Mouse (Mus musculus): ENCODE data around the gene Cic. TPM values are rescaled to one million over a fixed set of nuclear protein-coding genes. Genes with fewer than 3 reads are reported as not detected.

Gene Cic
- polyA plus RNA-seq, 1 experiment from 2014 or later, result 47.5 TPM

DNA sequence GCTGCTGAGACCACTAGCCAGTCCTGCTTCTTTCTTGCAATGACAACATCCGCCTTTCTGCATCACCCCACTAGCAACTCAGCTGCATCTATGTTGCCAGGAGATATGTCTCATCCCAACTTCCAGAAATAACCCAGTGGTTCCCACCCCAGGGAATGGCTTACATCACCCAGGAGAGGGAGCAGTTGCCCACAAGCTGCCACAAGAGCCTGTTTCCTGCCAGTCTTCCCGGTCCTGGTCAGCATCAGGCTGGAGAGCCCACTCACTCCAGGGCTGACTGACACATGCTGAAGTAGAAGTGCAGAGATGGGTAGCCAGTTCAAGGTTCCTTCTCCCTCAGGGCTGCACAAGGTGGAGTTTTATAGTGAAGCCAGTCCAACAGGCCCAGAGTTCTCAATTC is 26.4 kb upstream of the Cic start:
- Histone ChIP-seq H3K4me2 (replicated peaks) (no peak overlapping the region), H3K9ac (no peak overlapping the region), H3K4me3 (replicated peaks; ENCODE audit: low read length) (no peak overlapping the region), H3K4me1 (replicated peaks; ENCODE audit: control insufficient read depth, insufficient read depth, low read length) (peaks cover 14% of the 10 kb centered on the region), H3K27me3 (ENCODE audit: control insufficient read depth, insufficient read depth, low read length) (no peaks in the 10 kb centered on the region), H3K36me3 (replicated peaks; ENCODE audit: control insufficient read depth, insufficient read depth) (no peaks in the 10 kb centered on the region; the same call in 1 of the 2 replicates), H3K9me3 (ENCODE audit: control insufficient read depth, low read length) (no peaks in the 10 kb centered on the region), H3K27ac (no peak overlapping the region)
- ATAC-seq (ENCODE audit: low FRiP score) (no peak), DNase-seq (ENCODE audit: low spot score) (no peak)
- WGBS, result 30% methylated on average over 2 of the region's 2 CpGs

DNA sequence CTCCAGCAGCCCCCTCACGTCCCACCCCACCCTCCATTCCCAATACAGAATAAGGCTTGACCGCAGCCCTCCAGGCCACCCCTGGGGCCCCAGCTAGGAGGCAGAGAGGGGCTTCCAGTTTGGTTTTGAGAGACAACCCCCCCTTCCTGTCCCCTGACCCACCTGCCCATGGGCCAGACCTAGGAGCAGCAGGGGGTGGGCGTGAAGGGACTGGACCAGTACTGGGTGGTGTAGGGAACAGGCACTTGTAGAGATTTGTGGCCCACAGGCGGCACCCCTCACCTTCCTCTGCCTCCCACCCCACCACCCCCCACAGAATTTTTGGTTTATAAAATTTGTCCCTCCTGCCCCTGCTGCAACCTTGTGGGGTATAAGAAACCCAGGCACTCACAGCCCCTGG is 24.1 kb upstream of the Cic start:
- no peak for ATAC-seq (ENCODE audit: low FRiP score)
- H3K4me1 ChIP-seq (replicated peaks; ENCODE audit: control insufficient read depth, insufficient read depth, low read length), result peaks cover 22% of the 10 kb centered on the region
- H3K27me3 ChIP-seq (ENCODE audit: control insufficient read depth, insufficient read depth, low read length), result no peaks in the 10 kb centered on the region
- DNase-seq (ENCODE audit: low spot score), result no peak
- no peaks in the 10 kb centered on the region for H3K9me3 ChIP-seq (ENCODE audit: control insufficient read depth, low read length)
- no peak overlapping the region for H3K27ac ChIP-seq
- H3K4me2 ChIP-seq (replicated peaks), result no peak overlapping the region
- no peak overlapping the region for H3K4me3 ChIP-seq (replicated peaks; ENCODE audit: low read length)
- no peaks in the 10 kb centered on the region; the same call in 1 of the 2 replicates for H3K36me3 ChIP-seq (replicated peaks; ENCODE audit: control insufficient read depth, insufficient read depth)
- no peak overlapping the region for H3K9ac ChIP-seq
- WGBS, result 88% methylated on average over 4 of the region's 4 CpGs

GRCm38 (mm10) chr7:25244562-25245369 is 22.7 kb upstream of the Cic start:
- Histone ChIP-seq H3K4me3 (replicated peaks; ENCODE audit: low read length) (no peak overlapping the region), H3K36me3 (replicated peaks; ENCODE audit: control insufficient read depth, insufficient read depth) (no peaks in the 10 kb centered on the region; the same call in 1 of the 2 replicates), H3K4me2 (replicated peaks) (no peak overlapping the region), H3K27me3 (ENCODE audit: control insufficient read depth, insufficient read depth, low read length) (no peaks in the 10 kb centered on the region), H3K27ac (no peak overlapping the region), H3K9me3 (ENCODE audit: control insufficient read depth, low read length) (no peaks in the 10 kb centered on the region), H3K9ac (no peak overlapping the region), H3K4me1 (replicated peaks; ENCODE audit: control insufficient read depth, insufficient read depth, low read length) (peaks cover 21% of the 10 kb centered on the region)
- WGBS, result 92% methylated on average over 28 of the region's 30 CpGs
- DNase-seq (ENCODE audit: low spot score) (no peak), ATAC-seq (ENCODE audit: low FRiP score) (no peak)

- H3K27me3 ChIP-seq (ENCODE audit: control insufficient read depth, insufficient read depth, low read length), result no peaks in the 10 kb centered on the region
- 64% methylated on average over 20 of the region's 20 CpGs for WGBS
- peak overlapping the region; percentile 74; the same call in 1 of the 2 replicates for H3K9ac ChIP-seq
- peak overlapping the region; percentile 100 for H3K4me2 ChIP-seq (replicated peaks)
- peak; percentile 43 for DNase-seq (ENCODE audit: low spot score)
- no peaks in the 10 kb centered on the region for H3K9me3 ChIP-seq (ENCODE audit: control insufficient read depth, low read length)
- peaks cover 26% of the 10 kb centered on the region for H3K4me1 ChIP-seq (replicated peaks; ENCODE audit: control insufficient read depth, insufficient read depth, low read length)
- H3K4me3 ChIP-seq (replicated peaks; ENCODE audit: low read length), result peak overlapping the region; percentile 76; the same call in 1 of the 2 replicates
- H3K27ac ChIP-seq, result peak overlapping the region; percentile 88
- no peak for ATAC-seq (ENCODE audit: low FRiP score)
- H3K36me3 ChIP-seq (replicated peaks; ENCODE audit: control insufficient read depth, insufficient read depth), result no peaks in the 10 kb centered on the region; the same call in 1 of the 2 replicates
Measured at GRCm38 (mm10) chr7:25246079-25246758, 21.3 kb upstream of the Cic start.

GRCm38 (mm10) chr7:25246759-25247137 is 20.8 kb upstream of the Cic start:
- H3K27me3 ChIP-seq (ENCODE audit: control insufficient read depth, insufficient read depth, low read length), result no peaks in the 10 kb centered on the region
- H3K9me3 ChIP-seq (ENCODE audit: control insufficient read depth, low read length), result no peaks in the 10 kb centered on the region
- H3K27ac ChIP-seq, result peak overlapping the region; percentile 88
- DNase-seq (ENCODE audit: low spot score), result no peak
- no peaks in the 10 kb centered on the region; the same call in 1 of the 2 replicates for H3K36me3 ChIP-seq (replicated peaks; ENCODE audit: control insufficient read depth, insufficient read depth)
- 63% methylated on average over 4 of the region's 4 CpGs for WGBS
- peaks cover 31% of the 10 kb centered on the region for H3K4me1 ChIP-seq (replicated peaks; ENCODE audit: control insufficient read depth, insufficient read depth, low read length)
- no peak for ATAC-seq (ENCODE audit: low FRiP score)
- H3K4me2 ChIP-seq (replicated peaks), result peak overlapping the region; percentile 100
- peak overlapping the region; percentile 76; the same call in 1 of the 2 replicates for H3K4me3 ChIP-seq (replicated peaks; ENCODE audit: low read length)
- H3K9ac ChIP-seq, result peak overlapping the region; percentile 74

DNA sequence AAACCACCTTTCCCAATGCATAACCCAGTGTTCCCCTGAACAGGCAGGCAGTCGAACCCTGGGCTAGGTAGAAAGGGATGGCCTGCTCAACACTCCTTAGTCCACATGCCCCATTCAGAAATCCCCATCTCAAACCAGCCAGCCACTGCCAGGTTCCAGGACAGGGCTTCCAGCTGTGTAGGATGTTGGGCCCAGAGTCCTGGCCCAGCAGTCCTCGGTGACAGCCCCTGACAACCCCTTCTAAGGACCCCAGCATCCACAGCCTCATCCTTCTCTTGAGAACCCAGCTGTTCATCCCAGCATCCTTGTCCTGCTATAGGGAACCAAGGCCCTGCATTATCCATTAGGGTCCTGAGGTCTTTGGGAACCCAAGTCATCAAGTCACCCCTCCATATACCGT is 20.0 kb upstream of the Cic start:
- peak overlapping the region; percentile 76 for H3K4me3 ChIP-seq (replicated peaks; ENCODE audit: low read length)
- H3K27ac ChIP-seq, result peak overlapping the region; percentile 88
- DNase-seq (ENCODE audit: low spot score) (no peak), ATAC-seq (ENCODE audit: low FRiP score) (no peak)
- H3K4me2 ChIP-seq (replicated peaks), result peak overlapping the region; percentile 100
- H3K9me3 ChIP-seq (ENCODE audit: control insufficient read depth, low read length), result no peaks in the 10 kb centered on the region
- WGBS, result 18% methylated on average over 3 of the region's 3 CpGs
- peak overlapping the region; percentile 74 for H3K9ac ChIP-seq
- peaks cover 36% of the 10 kb centered on the region for H3K4me1 ChIP-seq (replicated peaks; ENCODE audit: control insufficient read depth, insufficient read depth, low read length)
- H3K27me3 ChIP-seq (ENCODE audit: control insufficient read depth, insufficient read depth, low read length), result no peaks in the 10 kb centered on the region
- no peaks in the 10 kb centered on the region; the same call in 1 of the 2 replicates for H3K36me3 ChIP-seq (replicated peaks; ENCODE audit: control insufficient read depth, insufficient read depth)

GRCm38 (mm10) chr7:25248018-25248647 is 19.4 kb upstream of the Cic start:
- ATAC-seq (ENCODE audit: low FRiP score), result peak; percentile 25; the same call in 1 of the 2 replicates
- DNase-seq (ENCODE audit: low spot score), result no peak
- no peaks in the 10 kb centered on the region for H3K9me3 ChIP-seq (ENCODE audit: control insufficient read depth, low read length)
- H3K27me3 ChIP-seq (ENCODE audit: control insufficient read depth, insufficient read depth, low read length), result no peaks in the 10 kb centered on the region
- peaks cover 36% of the 10 kb centered on the region for H3K4me1 ChIP-seq (replicated peaks; ENCODE audit: control insufficient read depth, insufficient read depth, low read length)
- H3K4me3 ChIP-seq (replicated peaks; ENCODE audit: low read length), result peak overlapping the region; percentile 76
- no peaks in the 10 kb centered on the region; the same call in 1 of the 2 replicates for H3K36me3 ChIP-seq (replicated peaks; ENCODE audit: control insufficient read depth, insufficient read depth)
- peak overlapping the region; percentile 100 for H3K4me2 ChIP-seq (replicated peaks)
- peak overlapping the region; percentile 88 for H3K27ac ChIP-seq
- 2% methylated on average over 18 of the region's 18 CpGs for WGBS
- peak overlapping the region; percentile 74 for H3K9ac ChIP-seq

DNA sequence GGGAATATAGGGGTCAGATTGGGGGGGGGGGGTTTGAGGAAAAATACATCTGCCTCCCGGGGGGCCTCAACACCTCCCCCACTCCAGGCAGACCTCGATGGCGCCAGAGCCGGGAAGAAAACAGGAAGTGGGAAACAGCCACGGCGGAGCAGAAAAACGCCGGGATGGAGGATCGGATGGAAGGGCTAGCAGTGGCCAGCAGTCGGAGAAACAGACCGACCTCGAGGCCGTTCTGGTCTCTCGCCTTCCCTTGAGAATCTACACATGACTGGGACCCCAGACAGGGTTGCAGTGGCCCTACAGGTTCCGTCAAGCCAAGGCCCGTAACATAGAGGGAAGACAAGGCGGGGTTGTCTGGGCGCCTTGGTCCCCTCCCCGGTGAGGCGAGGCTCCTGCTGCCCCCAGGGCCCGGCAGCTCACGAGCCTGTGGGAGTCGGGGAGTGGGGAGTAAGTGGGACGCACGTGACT is 18.6 kb upstream of the Cic start:
- H3K4me3 ChIP-seq (replicated peaks; ENCODE audit: low read length), result peak overlapping the region; percentile 76
- H3K27me3 ChIP-seq (ENCODE audit: control insufficient read depth, insufficient read depth, low read length), result no peaks in the 10 kb centered on the region
- peaks cover 36% of the 10 kb centered on the region for H3K4me1 ChIP-seq (replicated peaks; ENCODE audit: control insufficient read depth, insufficient read depth, low read length)
- peak; percentile 7; the same call in 1 of the 2 replicates for ATAC-seq (ENCODE audit: low FRiP score)
- WGBS, result 0% methylated on average over 25 of the region's 25 CpGs
- H3K4me2 ChIP-seq (replicated peaks), result peak overlapping the region; percentile 100
- H3K27ac ChIP-seq, result peak overlapping the region; percentile 88
- DNase-seq (ENCODE audit: low spot score), result no peak
- H3K9ac ChIP-seq, result peak overlapping the region; percentile 74
- no peaks in the 10 kb centered on the region; the same call in 1 of the 2 replicates for H3K36me3 ChIP-seq (replicated peaks; ENCODE audit: control insufficient read depth, insufficient read depth)
- no peaks in the 10 kb centered on the region for H3K9me3 ChIP-seq (ENCODE audit: control insufficient read depth, low read length)
